Mouse (Mus musculus): ENCODE results near the gene Il17re. TPM values are rescaled to one million over a fixed set of nuclear protein-coding genes. Genes with fewer than 3 reads are reported as not detected.

The Il17re gene
- polyA plus RNA-seq, 1 experiment from 2014 or later = 0.13 TPM

GRCm38 (mm10) chr6:113444207-113444965 is 13.9 kb upstream of the Il17re start:
- no peaks in the 10 kb centered on the region for H3K27me3 ChIP-seq
- no peak overlapping the region for H3K9ac ChIP-seq (replicated peaks)
- peaks cover 36% of the 10 kb centered on the region for H3K36me3 ChIP-seq
- H3K4me2 ChIP-seq (replicated peaks) = no peak overlapping the region
- H3K27ac ChIP-seq = no peak overlapping the region
- H3K4me1 ChIP-seq (replicated peaks) = peaks cover 16% of the 10 kb centered on the region
- no peak for ATAC-seq
- H3K4me3 ChIP-seq (replicated peaks) = no peak overlapping the region
- H3K9me3 ChIP-seq = no peaks in the 10 kb centered on the region
- WGBS = 87% methylated on average over 8 of the region's 8 CpGs

GRCm38 (mm10) chr6:113447639-113448038 is 10.6 kb upstream of the Il17re start:
- 95% methylated on average over 4 of the region's 4 CpGs for WGBS
- Histone ChIP-seq H3K4me2 (replicated peaks) (no peak overlapping the region), H3K9me3 (no peaks in the 10 kb centered on the region), H3K4me1 (replicated peaks) (peaks cover 12% of the 10 kb centered on the region), H3K9ac (replicated peaks) (no peak overlapping the region), H3K27me3 (no peaks in the 10 kb centered on the region), H3K27ac (no peak overlapping the region), H3K36me3 (peaks cover 39% of the 10 kb centered on the region), H3K4me3 (replicated peaks) (no peak overlapping the region)
- ATAC-seq = no peak

- no peaks in the 10 kb centered on the region for H3K9me3 ChIP-seq
- H3K4me1 ChIP-seq (replicated peaks) = no peaks in the 10 kb centered on the region
- H3K9ac ChIP-seq (replicated peaks) = no peak overlapping the region
- no peak overlapping the region for H3K4me3 ChIP-seq (replicated peaks)
- peaks cover 28% of the 10 kb centered on the region for H3K36me3 ChIP-seq
- no peak for ATAC-seq
- no peak overlapping the region for H3K27ac ChIP-seq
- WGBS = 88% methylated on average over 2 of the region's 2 CpGs
- H3K27me3 ChIP-seq = no peaks in the 10 kb centered on the region; the same call in 1 of the 2 replicates
- no peak overlapping the region for H3K4me2 ChIP-seq (replicated peaks)
These were observed 6.4 kb upstream of the Il17re start for GRCm38 (mm10) chr6:113451839-113452238.

GRCm38 (mm10) chr6:113455007-113455406 is 3.3 kb upstream of the Il17re start:
- Histone ChIP-seq H3K4me1 (replicated peaks) (no peaks in the 10 kb centered on the region), H3K27me3 (no peaks in the 10 kb centered on the region; the same call in 1 of the 2 replicates), H3K27ac (no peak overlapping the region), H3K4me3 (replicated peaks) (no peak overlapping the region), H3K9ac (replicated peaks) (no peak overlapping the region), H3K4me2 (replicated peaks) (no peak overlapping the region), H3K36me3 (no peaks in the 10 kb centered on the region), H3K9me3 (no peaks in the 10 kb centered on the region)
- 80% methylated on average over 5 of the region's 5 CpGs for WGBS
- ATAC-seq = no peak

GRCm38 (mm10) chr6:113458635-113459034 is 351 bp downstream of the Il17re start:
- H3K27ac ChIP-seq = no peak overlapping the region
- no peak overlapping the region for H3K4me3 ChIP-seq (replicated peaks)
- ATAC-seq = no peak
- H3K4me2 ChIP-seq (replicated peaks) = no peak overlapping the region
- H3K27me3 ChIP-seq = no peaks in the 10 kb centered on the region; the same call in 1 of the 2 replicates
- WGBS = 72% methylated on average over 10 of the region's 10 CpGs
- no peaks in the 10 kb centered on the region for H3K4me1 ChIP-seq (replicated peaks)
- no peak overlapping the region for H3K9ac ChIP-seq (replicated peaks)
- H3K36me3 ChIP-seq = no peaks in the 10 kb centered on the region
- no peaks in the 10 kb centered on the region for H3K9me3 ChIP-seq

- H3K36me3 ChIP-seq = no peaks in the 10 kb centered on the region
- H3K27ac ChIP-seq = no peak overlapping the region
- WGBS = 70% methylated on average over 7 of the region's 7 CpGs
- no peak overlapping the region for H3K9ac ChIP-seq (replicated peaks)
- ATAC-seq = no peak
- H3K9me3 ChIP-seq = no peaks in the 10 kb centered on the region
- no peak overlapping the region for H3K4me3 ChIP-seq (replicated peaks)
- no peak overlapping the region for H3K4me2 ChIP-seq (replicated peaks)
- H3K27me3 ChIP-seq = 0 out of 2 replicates have a peak, but pooled peaks cover 4% of the 10 kb centered on the region
- no peaks in the 10 kb centered on the region; the same call in 1 of the 2 replicates for H3K4me1 ChIP-seq (replicated peaks)
These were observed 5.8 kb downstream of the Il17re start for GRCm38 (mm10) chr6:113464040-113464439.

- no peak overlapping the region for H3K27ac ChIP-seq
- WGBS = 45% methylated on average over 5 of the region's 5 CpGs
- no peak overlapping the region for H3K9ac ChIP-seq (replicated peaks)
- ATAC-seq = no peak
- H3K9me3 ChIP-seq = no peaks in the 10 kb centered on the region
- no peak overlapping the region for H3K4me3 ChIP-seq (replicated peaks)
- peaks cover 20% of the 10 kb centered on the region for H3K27me3 ChIP-seq
- peaks cover 11% of the 10 kb centered on the region for H3K4me1 ChIP-seq (replicated peaks)
- no peak overlapping the region for H3K4me2 ChIP-seq (replicated peaks)
- no peaks in the 10 kb centered on the region for H3K36me3 ChIP-seq
These were observed 7.3 kb downstream of the Il17re start for GRCm38 (mm10) chr6:113465602-113466001.

- H3K9ac ChIP-seq (replicated peaks) = no peak overlapping the region
- WGBS = 66% methylated on average over 3 of the region's 3 CpGs
- no peak overlapping the region for H3K4me3 ChIP-seq (replicated peaks)
- no peak for ATAC-seq
- H3K9me3 ChIP-seq = no peaks in the 10 kb centered on the region
- H3K36me3 ChIP-seq = no peaks in the 10 kb centered on the region
- peaks cover 15% of the 10 kb centered on the region for H3K4me1 ChIP-seq (replicated peaks)
- H3K27ac ChIP-seq = no peak overlapping the region
- H3K27me3 ChIP-seq = peaks cover 40% of the 10 kb centered on the region
- H3K4me2 ChIP-seq (replicated peaks) = no peak overlapping the region
These were observed 10.2 kb downstream of the Il17re start for GRCm38 (mm10) chr6:113468512-113468911.

GRCm38 (mm10) chr6:113469021-113469420 is 10.7 kb downstream of the Il17re start:
- peaks cover 40% of the 10 kb centered on the region for H3K27me3 ChIP-seq
- H3K27ac ChIP-seq = no peak overlapping the region
- 8% methylated on average over 9 of the region's 9 CpGs for WGBS
- peak overlapping the region; percentile 35 for H3K4me3 ChIP-seq (replicated peaks)
- peaks cover 15% of the 10 kb centered on the region for H3K4me1 ChIP-seq (replicated peaks)
- peak; percentile 76 for ATAC-seq
- no peaks in the 10 kb centered on the region for H3K9me3 ChIP-seq
- no peaks in the 10 kb centered on the region for H3K36me3 ChIP-seq
- H3K9ac ChIP-seq (replicated peaks) = no peak overlapping the region; the same call in 1 of the 2 replicates
- peak overlapping the region; percentile 63 for H3K4me2 ChIP-seq (replicated peaks)

- no peak overlapping the region for H3K27ac ChIP-seq
- H3K4me2 ChIP-seq (replicated peaks) = peak overlapping the region; percentile 63
- H3K4me3 ChIP-seq (replicated peaks) = peak overlapping the region; percentile 35
- WGBS = under 1% methylated on average over 31 of the region's 31 CpGs
- peak; percentile 80 for ATAC-seq
- no peaks in the 10 kb centered on the region for H3K36me3 ChIP-seq
- H3K9ac ChIP-seq (replicated peaks) = peak overlapping the region; percentile 52
- H3K4me1 ChIP-seq (replicated peaks) = peaks cover 15% of the 10 kb centered on the region
- H3K9me3 ChIP-seq = no peaks in the 10 kb centered on the region
- peaks cover 40% of the 10 kb centered on the region for H3K27me3 ChIP-seq
These were observed 11.1 kb downstream of the Il17re start for GRCm38 (mm10) chr6:113469432-113469831.

GRCm38 (mm10) chr6:113471297-113471936 is 13.1 kb downstream of the Il17re start, which contains the start of gene Il17rc:
Gene Il17rc (plus strand): TSS chr6:113471427.
- H3K9me3 ChIP-seq = no peaks in the 10 kb centered on the region
- H3K36me3 ChIP-seq = no peaks in the 10 kb centered on the region
- peak within 1 kb of the TSS; percentile 13; the same call in 1 of the 2 replicates for H3K4me2 ChIP-seq (replicated peaks)
- peaks cover 40% of the 10 kb centered on the region for H3K27me3 ChIP-seq
- no peak within 1 kb of the TSS for H3K27ac ChIP-seq
- no peak for ATAC-seq
- 19% methylated on average over 12 of the region's 12 CpGs for WGBS
- H3K4me3 ChIP-seq (replicated peaks) = no peak within 1 kb of the TSS
- H3K9ac ChIP-seq (replicated peaks) = peak within 1 kb of the TSS; percentile 49; the same call in 1 of the 2 replicates
- H3K4me1 ChIP-seq (replicated peaks) = peaks cover 15% of the 10 kb centered on the region

- ATAC-seq = no peak
- H3K4me3 ChIP-seq (replicated peaks) = no peak overlapping the region
- no peaks in the 10 kb centered on the region for H3K36me3 ChIP-seq
- H3K4me1 ChIP-seq (replicated peaks) = peaks cover 15% of the 10 kb centered on the region
- H3K9ac ChIP-seq (replicated peaks) = no peak overlapping the region
- H3K27me3 ChIP-seq = peaks cover 40% of the 10 kb centered on the region
- H3K27ac ChIP-seq = no peak overlapping the region
- no peaks in the 10 kb centered on the region for H3K9me3 ChIP-seq
- no peak overlapping the region for H3K4me2 ChIP-seq (replicated peaks)
- 71% methylated on average over 10 of the region's 10 CpGs for WGBS
These were observed 13.8 kb downstream of the Il17re start for GRCm38 (mm10) chr6:113472061-113472460.

Measured in midbrain, embryonic 13.5 days (tissue).